Comparison of ENCODE assay signal across 1 mouse cellular context in the genomic region with DNA sequence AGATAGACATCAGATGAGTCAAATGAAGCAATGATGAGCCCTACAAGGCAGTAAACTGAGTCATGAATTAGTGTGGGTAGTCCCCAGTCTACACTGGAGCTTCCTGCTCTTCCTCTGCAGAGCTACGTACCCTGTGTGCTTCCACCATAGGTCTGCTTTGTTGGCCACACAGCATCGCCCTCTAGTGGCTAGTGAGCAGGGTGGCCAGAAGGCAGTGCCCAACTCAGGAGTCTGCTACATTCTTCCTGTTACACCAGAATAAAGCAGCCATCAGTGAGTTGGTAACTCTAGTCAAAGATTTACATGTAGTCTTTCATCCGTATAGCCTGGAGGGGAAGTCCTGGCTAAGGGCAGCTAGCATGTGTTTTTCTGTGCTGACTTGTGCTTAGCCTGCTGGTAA.
TF ChIP-seq lines count a peak whose summit lies in the region.

No protein-coding gene starts in this region.

TF ChIP-seq in CH12.LX, 34 proteins besides CTCF, POLR2A, EP300 and RAD21 (continued from another document):
- no peak for TF ChIP-seq HCFC1 (IDR thresholded peaks at IDR 0.05; ENCODE audit: low read depth, low read length)
- TF ChIP-seq GABPA (IDR thresholded peaks at IDR 0.05; ENCODE audit: insufficient replicate concordance, low read depth, low read length) = no peak
- TF ChIP-seq JUN (IDR thresholded peaks at IDR 0.05; ENCODE audit: insufficient read depth, low read depth, low read length) = no peak
- no peak for TF ChIP-seq ZNF384 (IDR thresholded peaks at IDR 0.05; ENCODE audit: low read depth, low read length)
- TF ChIP-seq NELFE (IDR thresholded peaks at IDR 0.05; ENCODE audit: low read depth, low read length) = peak; percentile 31; the same call in 1 of the 2 replicates
- TF ChIP-seq RCOR1 (conservative IDR thresholded peaks at IDR 0.05; ENCODE audit: low read depth, low read length) = no peak
- TF ChIP-seq ZKSCAN1 (IDR thresholded peaks at IDR 0.05; ENCODE audit: borderline replicate concordance, low read depth, low read length) = no peak
- TF ChIP-seq POLR2AphosphoS2 (IDR thresholded peaks at IDR 0.05; ENCODE audit: low read depth, low read length) = no peak
- 0 out of 2 replicates have a peak, but pooled peaks have one; percentile 17 for TF ChIP-seq BHLHE40 (IDR thresholded peaks at IDR 0.05; ENCODE audit: low read depth, low read length)
